Comparison of ENCODE assay signal across 8 mouse cellular contexts in genomic region chr9:9238438-9239391, GRCm38 (mm10). TPM values are rescaled to one million over a fixed set of nuclear protein-coding genes. Genes with fewer than 3 reads are reported as not detected.
DNase-seq lines count a peak whose midpoint lies in the region; ATAC-seq lines count a peak whose summit lies in the region.

Gene Arhgap42, minus strand, starts transcription at chr9:9239101.

- DNase-seq in adrenal gland, postnatal 10 days: peak; percentile 91
- DNase-seq in embryo, embryonic 10 days (ENCODE audit: low spot score): peak; percentile 83
- DNase-seq in gastrocnemius, postnatal 10 days: peak; percentile 67
- DNase-seq in left cerebral cortex, adult 18-20 months (ENCODE audit: low spot score in 2 of 2): peak; percentile 39 to 59
- peak; percentile 47 for DNase-seq in lung, postnatal 25 days (ENCODE audit: low spot score)
- peak; percentile 43 for DNase-seq in right cerebral cortex, postnatal 14 days

- peak within 1 kb of the TSS; percentile 84 for H3K4me2 ChIP-seq in hindbrain, embryonic 16.5 days (ENCODE audit: low read length)

- peak within 1 kb of the TSS; percentile 88 for H3K4me3 ChIP-seq in hindbrain, embryonic 16.5 days (ENCODE audit: low read length)

- no peaks in the 10 kb centered on the region for H3K36me3 ChIP-seq in hindbrain, embryonic 16.5 days (ENCODE audit: control insufficient read depth, insufficient read depth, low read length)

- no peaks in the 10 kb centered on the region for H3K9me3 ChIP-seq in hindbrain, embryonic 16.5 days (ENCODE audit: control insufficient read depth, low read length)

- H3K9ac ChIP-seq in hindbrain, embryonic 16.5 days (ENCODE audit: low read depth, low read length): peak within 1 kb of the TSS; percentile 92

- WGBS in hindbrain, embryonic 16.5 days: under 1% methylated on average over 49 of the region's 78 CpGs

- H3K27me3 ChIP-seq in hindbrain, embryonic 16.5 days (replicated peaks; ENCODE audit: control insufficient read depth, insufficient read depth, low read length): no peaks in the 10 kb centered on the region

- H3K27ac ChIP-seq in hindbrain, embryonic 16.5 days (ENCODE audit: low read depth, low read length): peak within 1 kb of the TSS; percentile 86

- peak; percentile 95 for ATAC-seq in hindbrain, embryonic 16.5 days
- no peak for ATAC-seq in activated CD4-positive, CD25-positive, alpha-beta regulatory T cell, adult 4 months

- H3K4me1 ChIP-seq in hindbrain, embryonic 16.5 days (ENCODE audit: control insufficient read depth, insufficient read depth, low read depth, low read length): peaks cover 2% of the 10 kb centered on the region; the same call in 1 of the 2 replicates

RNA-seq across cellular contexts. Expression of gene Arhgap42, which starts in this region (rescaled TPM):
- total RNA-seq in adrenal gland, postnatal 10 days (2021): 10 to 100 TPM; 20.0 to 21.9 TPM
- 10 to 100 TPM in 1 of 2 experiments, 1 to 10 TPM in 1; 8.0 to 10.0 TPM for total RNA-seq in gastrocnemius, postnatal 10 days (2021)
- 15.7 and 17.1 TPM in 2 replicates for polyA plus RNA-seq in hindbrain, embryonic 16.5 days (2015; fragmentation: Nextera tagmentation; extraction: Ambion mirVana)
- 10 to 100 TPM; 11.8 to 15.7 TPM for total RNA-seq in left cerebral cortex, adult 18-20 months (2021)
- not detected for polyA plus RNA-seq in activated CD4-positive, CD25-positive, alpha-beta regulatory T cell, adult 4 months (2017; shearing (Covaris generic))

Comparison
In these comparisons a context has a peak if more than half of its experiments do, and no peak if none do; other contexts are left out.
1. RNA of gene Arhgap42 (polyA plus RNA-seq): 15.7 to 17.1 TPM in hindbrain, embryonic 16.5 days; not detected in activated CD4-positive, CD25-positive, alpha-beta regulatory T cell, adult 4 months; every median in the first group is over 10 times any median in the second.
2. Peak in every context shown above with its lines, with median percentiles within 50 percentile points of each other: DNase-seq.